Mouse (Mus musculus) ES-CJ7 (cell line): ENCODE results near the gene Tenm4.
A peak's percentile ranks its signal among the peaks of the same experiment; 100 is the strongest.

Source experiments
- DNase-seq: peaks from one replicate; pipeline ENCODE4 v3.0.0; 2011; ENCODE audit warnings: low read depth, low spot score

Tenm4 gene

DNA sequence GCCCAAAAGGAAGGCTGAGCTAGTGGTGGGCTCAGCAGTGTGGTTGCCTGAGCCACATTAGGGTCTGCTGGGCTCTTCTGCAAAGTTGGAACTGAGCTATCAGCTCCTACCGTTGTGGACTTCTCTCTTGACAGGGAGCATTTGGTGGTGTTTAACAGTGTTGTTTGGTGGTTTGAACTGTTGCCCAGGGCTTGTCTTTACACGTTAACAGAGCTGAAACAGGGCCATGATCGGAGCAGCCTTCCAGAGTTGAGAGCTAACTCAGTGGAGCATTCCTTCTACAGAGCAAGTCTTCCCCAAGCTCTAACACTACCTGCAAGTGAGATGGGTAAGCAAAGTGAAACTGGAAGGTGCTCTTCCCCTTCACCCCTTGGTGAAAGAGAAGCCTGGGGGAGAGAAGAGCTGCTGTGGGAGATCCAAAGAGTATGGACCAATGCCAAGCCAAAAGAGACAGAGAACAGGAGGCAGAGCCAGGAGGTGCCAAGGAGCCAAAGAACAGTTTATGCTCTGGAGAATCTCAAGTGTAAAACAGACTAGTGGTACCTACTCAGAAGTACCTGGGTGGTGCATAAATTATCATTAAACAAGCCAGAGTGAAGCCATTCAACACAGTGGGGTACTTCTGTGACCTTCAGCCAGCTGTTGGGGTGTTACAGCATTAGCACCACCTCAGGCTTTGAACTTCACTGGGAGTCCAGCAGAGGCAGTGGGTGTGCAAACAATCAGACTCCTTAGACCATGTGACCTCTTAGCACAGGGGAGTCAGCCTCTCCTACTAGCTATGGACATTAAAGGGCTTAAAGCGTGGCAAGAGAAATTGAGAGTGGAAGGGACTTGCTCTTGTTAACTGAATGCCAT is 71.5 kb downstream of the Tenm4 start:
- DNase-seq, result peak; percentile 60

DNA sequence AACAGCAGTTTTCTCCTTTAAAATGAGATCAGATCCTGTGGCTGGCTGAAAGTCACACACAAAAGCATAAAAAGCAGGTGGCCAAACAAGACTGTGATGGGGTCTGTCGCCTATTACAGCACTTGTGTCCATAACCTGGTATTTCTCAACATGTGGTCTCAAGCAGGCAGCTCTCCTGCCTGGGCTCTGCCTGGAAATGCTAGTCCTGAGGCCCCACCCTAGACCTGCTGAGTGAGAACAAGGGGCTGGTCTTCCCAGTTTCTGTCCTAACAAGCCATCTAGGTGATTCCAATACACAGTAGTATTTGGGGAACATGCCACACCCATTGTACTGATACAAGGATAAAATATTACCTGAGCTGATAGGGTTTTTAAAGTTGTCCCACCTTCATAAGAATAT is 73.8 kb downstream of the Tenm4 start:
- peak; percentile 55 for DNase-seq

DNA sequence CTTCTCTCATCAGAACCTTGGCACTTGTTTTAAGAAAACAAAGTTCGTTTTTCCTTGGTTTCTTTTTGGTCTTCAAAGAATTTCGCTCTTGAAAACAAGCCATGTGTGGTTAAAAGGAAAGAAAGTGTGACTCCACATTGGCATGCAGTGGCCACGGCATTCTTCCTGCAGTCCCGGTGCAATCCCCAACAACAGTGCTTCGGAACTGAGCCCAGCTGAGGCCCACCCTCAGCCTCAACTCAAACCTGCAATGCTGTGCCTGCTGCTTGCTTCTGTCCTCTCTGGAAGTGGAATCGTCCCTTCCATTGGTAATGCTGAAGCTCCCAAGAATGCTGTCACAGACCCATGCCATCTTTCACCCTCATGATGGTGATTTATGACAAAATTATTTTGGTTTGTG is 88.6 kb downstream of the Tenm4 start:
- DNase-seq, result no peak

DNA sequence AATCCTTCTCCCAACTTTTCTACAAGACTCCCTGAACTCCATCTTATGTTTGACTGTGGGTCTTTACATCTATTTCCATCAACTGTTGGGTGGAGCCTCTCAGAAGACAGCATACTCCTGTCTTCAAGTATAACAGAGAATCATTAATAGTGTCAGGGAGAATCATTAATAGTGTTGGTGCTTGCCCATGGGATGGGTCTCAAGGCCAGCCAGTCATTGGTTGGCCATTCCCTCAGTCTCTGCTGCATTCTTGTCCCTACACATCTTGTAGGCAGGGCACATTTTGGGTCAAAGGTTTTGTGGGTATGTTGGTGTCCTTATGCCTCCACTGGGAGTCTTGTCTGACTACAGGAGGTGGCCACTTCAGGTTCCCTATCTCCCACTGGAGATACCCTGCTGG is 91.1 kb downstream of the Tenm4 start:
- no peak for DNase-seq

DNA sequence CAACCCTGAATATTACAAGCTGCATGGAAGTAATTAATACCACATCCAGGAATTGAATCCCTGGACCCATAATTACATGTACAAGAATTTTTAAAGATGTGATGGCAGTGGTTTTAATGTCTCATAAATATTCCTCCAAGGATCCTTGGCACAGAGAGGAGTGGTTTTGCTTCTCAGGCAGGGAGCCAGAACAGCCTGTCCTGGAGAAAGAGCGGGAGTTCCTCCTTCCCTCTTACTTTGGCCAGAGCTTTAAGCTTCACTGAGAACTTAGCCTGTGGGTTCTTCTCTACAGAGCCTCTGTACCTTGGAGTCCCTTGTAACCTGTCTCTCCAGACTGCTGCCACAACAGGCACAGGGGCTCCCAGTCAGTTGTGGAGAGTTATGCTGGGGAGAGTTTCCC is 94.9 kb downstream of the Tenm4 start:
- no peak for DNase-seq

DNA sequence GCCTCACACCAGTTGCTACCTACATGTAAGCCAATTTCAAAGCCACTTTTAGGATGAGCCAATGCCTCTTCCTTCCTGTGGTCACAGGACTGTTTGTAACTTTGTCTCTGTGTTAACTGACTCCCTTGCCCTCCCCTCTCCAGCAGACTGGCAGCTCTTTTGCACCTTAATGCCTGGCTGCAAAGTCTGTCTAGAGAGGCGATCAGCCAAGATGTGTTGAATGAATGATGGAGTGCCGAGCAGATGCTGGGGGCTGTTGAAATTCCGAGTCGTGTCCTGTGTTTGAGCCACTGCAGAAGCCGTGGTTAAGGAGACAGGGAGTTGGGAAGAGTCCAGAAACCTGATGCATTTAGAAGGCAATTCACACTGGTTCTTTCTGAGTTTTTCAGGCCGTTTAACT is 96.2 kb downstream of the Tenm4 start:
- DNase-seq, result peak; percentile 14

DNA sequence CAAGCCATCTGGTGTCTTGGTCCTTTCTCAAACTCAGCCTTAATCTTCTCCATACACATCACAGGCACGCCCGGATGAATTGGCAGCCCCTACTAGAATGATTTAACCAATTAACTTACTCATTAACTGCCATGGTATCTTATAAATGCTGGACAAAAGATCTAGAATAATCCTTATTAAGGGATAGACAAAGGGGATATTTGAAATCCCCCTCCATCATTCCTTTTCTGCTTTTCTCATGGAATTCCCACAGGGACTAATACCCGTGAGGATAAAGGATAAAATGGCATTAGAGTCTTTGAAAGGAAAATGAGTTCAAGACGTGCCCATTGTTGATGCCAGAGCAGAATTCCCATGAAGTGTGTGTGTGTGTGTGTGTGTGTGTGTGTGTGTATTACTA is 99.6 kb downstream of the Tenm4 start:
- no peak for DNase-seq

DNA sequence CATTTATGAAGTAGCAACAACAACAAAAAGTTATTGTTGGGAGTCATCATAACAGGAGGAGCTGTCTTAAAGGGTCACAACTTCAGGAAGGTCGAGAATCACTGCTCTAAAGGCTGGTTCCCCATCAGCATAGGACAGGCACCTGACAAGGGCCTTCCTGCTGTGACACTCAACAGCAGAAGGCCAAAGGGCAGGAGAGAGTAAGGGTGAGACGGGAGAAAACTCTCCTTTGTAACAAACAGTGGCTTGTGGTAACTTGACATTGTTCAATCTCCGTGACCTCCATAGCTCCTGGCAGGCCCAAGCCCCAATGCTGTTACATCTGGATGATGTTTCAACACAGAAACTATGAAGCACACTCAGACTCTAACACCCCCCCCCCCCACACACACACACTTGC is 101.0 kb downstream of the Tenm4 start:
- peak; percentile 23 for DNase-seq

DNA sequence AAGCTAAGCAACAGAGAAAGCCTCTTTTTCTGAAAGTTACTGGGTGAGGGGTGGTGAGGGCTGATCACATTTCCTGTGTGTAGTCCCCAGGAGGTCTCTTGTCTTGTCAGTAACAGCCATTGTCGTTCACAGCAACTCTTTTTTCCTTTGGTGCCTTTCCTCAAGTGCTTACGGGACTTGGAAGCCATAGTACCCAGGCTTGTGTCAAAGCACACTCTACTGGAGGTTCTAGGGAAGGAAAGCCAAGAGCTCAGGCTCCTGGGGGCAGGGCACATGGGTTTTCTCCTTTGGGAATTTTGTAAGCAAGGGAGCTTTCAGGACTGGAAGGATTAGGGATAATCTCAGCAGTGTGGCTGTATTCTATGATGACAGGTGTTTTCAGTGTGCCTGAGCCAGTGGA is 103.4 kb downstream of the Tenm4 start:
- peak; percentile 45 for DNase-seq

DNA sequence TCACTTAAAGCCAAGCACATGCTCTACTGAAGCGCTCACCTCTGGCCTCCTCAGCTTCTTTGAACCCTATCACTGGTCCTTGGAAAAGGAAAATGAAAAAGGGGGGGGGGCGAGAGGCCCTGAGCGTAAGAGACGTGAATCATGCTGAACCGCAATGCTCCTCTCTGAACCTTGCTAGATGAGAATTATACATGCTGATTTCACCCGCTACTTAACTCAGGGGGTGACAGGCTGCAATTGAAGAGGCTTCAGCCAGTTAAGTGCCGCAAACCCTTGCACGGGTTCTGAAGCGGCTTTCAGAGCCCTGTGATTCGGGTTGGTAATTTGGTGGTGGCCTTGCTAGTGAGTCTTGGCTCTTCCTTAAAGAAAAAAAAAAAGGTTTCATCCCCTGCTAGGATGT is 106.5 kb downstream of the Tenm4 start:
- no peak for DNase-seq

DNA sequence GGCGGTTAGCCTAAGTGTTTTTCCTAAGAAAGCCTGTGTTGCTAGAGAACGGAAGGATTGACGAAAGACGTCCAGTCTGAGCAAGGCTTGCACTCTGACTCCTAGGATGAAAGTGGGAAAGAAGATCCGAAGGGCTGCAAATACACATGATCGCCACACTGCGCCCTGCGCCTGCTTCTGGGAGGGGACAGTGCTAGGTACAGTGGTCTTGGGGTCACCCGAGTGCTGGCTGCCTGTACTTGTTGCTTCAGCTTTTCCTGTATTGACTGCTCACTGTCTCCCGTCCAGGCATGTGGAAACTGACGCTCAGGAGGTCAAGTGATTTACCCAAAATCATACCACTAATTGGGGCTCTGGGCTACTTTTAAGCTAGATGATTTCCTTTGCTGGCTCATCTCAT is 107.3 kb downstream of the Tenm4 start:
- DNase-seq, result no peak

DNA sequence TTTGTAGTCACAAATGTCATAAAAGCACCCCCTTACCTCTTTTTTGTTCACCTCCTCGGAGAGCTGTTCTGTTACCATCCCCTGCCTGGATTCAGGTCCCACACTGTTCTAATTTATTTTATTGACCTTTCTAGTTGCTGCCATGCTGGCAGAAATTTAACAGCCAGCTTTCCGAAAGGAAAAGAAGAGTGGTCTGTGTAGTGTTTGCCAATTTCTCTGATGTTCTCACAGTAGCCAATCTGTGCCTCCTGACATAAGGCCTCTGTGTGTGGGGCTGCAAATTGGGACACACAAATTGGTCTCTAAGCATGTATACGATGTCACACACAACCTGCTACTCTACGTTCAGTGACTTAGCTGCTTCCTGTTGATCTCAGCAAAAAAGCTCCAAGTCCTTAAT is 109.7 kb downstream of the Tenm4 start:
- no peak for DNase-seq

DNA sequence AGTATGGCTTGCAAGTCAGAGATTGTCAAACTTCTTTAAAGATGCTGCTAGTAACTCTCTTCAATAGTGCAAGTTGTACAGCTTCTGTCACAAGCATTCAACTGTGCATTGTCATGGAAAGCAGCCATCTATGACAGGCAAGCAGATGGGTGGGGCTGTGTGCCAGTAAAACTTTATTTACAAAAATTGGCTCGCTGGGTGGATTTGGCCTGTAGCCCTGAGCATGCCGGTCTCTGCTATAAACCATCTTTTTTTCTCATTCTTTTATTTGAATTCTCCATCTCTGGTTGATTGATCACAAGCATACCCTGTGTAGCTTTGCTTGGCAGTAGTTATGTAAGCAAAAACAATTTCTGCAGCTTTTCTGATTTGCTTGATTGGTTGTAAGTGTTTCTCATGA is 119.5 kb downstream of the Tenm4 start:
- DNase-seq, result peak; percentile 20

DNA sequence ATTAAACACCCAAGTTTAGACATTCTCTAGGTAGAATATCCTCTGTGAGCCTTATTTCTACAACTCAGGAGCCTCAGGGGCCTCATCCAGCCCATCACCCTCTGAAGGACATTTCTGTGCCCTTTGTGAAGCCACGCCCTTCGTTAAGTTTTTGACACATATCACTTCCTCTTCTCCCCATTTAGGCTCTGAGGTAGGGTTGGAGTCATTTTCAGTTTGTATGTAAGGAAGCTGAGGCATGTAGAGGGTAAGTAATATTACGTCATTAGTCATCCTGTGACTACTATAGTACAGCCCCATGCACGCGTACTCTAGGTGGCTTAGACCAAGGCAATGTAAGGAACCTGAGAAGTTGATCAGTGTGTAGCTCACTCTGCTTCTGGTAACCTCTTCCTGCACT is 124.9 kb downstream of the Tenm4 start:
- DNase-seq, result no peak

DNA sequence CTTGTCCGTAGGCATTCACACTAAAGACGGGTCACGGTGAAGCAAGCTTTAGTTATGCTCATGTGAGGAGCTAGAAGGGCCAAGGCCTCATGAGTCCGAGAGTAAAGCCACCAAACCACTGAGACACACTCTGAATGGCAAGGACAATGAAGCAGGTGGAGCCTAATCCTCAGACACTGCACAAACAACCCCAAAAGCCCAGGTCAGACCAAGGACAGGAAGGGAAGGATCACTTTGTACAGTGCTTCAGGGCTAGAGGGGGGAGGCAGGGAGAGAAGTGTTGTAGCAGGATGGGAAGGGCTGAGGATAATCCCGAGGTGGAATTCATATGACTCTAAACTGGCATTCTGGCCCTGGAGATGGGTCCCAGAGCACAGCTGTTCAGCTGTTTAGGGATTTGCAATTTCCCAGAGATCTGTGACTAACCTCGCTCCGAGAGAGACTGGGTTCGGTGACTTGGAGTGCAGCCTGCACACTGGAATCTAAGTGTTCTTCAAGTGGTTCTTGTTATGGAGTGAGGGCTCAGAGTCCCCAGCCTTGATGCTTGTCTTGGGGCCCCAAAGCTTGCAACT is 129.9 kb downstream of the Tenm4 start:
- DNase-seq, result peak; percentile 45

DNA sequence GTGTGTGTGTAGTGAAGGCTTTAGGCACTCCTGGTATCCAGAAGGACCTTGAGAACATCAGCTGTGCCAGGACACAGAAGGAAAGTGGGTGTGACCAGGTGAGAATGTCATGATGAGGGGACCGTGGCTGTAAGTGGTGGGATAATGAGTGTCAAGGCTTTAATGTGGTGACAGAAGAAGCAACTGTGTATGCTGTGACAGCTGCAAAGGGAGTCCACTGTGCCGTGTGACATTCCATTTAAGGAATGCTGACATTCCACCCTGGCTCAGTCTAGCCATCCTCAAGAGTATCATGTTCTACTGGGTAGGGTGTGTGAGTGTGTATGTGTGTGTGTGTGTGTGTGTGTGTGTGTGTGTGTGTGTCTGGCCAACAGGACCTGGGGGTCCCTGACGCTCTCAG is 130.8 kb downstream of the Tenm4 start:
- DNase-seq, result no peak

DNA sequence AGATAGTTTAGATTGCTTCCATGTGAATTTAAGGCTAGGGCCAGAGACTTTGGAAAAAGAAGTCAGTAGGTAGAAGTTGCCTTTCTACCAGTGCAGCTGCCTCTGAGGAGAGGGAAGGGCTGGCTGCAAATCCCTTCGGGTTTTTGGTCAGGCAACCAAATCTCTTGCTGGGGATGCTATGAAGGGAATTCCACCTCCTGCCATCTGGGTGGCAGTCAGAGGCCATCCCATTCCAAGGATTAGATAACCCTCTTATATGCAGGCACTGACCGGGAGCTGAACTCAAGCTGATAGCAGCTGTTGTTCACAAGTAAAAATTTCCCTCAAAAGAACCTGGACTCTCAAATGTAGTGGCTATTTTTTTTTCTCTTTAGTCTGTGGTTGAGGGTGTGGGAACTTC is 132.9 kb downstream of the Tenm4 start:
- DNase-seq, result no peak

DNA sequence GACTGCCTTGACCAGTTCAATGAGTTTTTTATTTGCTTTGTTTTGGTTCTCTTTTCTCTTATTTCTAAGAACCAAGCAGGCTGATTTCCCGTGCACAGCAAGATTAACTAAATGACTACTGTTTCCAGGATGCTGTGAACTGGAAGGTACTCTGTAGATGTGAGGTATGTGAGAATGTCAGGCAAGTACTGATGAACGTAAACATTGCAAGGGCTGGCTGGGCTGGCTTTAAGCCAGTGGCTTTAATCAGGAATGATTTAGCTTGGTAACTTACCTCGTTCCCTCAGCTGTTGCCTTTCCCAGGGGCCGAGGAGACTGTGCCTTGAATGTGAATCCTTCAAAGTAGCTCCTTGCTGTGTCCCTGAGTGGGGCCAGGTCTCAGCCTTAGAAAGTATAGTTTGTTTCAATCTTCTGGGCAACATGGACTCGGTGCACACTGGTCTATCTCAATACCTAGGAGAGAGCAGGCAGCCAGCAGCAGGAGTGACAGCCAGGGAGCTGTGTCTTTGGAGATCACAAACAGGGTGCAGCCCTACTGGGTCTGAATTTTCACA is 134.4 kb downstream of the Tenm4 start:
- no peak for DNase-seq

DNA sequence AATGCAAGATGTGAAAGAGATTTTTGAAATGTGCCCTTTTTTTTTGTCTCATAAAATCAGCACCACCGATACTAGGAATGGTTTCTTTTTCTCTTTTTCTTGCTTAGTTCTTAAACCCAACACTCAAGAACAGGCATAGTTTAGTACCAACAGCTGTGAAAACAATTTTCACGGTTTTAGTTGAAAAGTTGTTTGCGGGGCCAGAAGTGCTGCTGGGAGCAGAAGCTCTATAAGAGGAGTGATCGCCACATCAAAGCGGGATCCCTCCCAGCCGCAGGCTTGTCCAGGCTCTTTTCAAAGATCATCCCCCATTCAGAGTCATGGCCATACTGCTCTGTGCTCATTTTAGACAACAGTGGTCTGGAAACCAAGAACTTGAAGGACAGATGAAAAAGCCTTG is 137.1 kb downstream of the Tenm4 start:
- DNase-seq, result no peak

DNA sequence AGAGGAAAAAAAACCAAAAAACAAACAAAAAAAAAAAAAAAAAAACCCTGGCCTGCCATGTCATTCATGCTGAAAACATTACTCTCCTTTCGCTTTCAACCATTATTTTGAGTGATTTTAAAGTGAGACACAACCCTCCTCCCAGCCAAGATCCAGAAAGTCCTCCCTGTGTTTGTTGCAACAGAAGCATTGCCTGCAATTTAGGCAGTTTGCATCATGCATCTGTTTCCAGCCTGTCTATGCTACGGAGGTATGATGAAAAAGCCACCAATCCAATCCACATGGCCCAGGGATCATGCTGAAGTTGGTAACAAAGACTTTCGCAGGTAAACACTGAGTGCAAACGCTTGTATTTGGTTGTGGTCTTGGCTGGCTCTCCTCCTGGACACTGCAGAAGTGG is 158.3 kb downstream of the Tenm4 start:
- DNase-seq, result no peak

DNA sequence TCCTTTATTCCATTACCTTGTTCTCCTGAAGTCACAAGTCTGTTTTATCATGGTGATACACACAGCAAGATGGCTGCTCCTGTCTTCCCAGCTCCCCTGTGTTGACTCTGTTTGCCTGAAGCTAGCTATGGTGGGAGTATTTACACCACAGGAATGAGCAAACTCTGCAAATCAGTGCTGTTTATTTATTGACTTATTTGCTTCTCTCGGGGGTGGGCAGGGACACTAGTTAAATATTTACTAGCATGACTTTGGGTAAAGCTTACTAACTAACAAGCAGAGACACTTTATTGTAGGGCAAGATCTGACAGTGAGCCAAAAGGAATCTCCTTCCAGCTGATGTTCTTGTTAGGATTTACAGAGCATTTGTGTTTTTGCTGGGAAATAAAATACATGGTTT is 160.1 kb downstream of the Tenm4 start:
- no peak for DNase-seq

DNA sequence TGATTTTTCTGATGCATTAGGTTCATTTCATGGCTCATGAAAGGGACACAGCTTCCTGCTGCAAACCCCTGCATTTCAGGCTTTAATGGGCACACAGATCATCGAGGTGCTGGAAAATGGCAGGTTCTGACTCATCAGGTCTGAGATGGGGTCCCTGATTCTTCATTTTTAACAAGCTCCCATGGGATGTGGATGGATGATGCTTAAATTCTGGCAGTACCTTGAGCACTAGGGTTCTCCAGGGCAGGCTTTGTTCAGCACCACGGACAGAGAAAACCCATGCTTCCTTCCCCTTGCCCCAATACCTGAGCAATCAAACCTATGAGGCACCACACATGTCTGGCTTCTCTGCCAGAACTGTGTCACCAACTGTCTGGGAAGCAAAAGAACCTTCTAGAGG is 163.3 kb downstream of the Tenm4 start:
- DNase-seq, result peak; percentile 42

DNA sequence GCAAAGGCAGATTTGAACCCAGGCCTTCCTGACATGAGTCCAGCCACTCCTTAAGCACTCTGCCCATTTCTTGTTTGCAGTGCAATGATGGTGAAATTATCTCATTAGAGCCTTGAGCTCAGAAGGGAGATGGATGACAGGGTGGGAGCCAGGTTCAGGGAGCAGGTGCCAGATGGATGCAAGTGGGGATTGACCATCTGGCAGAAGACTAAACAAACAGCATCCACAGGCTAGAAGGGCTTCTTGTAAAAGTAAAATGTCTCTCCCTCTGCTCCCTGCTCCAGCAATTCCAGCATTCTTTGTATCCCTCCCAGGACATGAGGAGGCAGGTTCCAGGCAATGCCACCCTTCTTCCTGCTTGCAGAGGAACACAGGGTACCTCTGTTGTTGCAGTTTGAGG is 165.3 kb downstream of the Tenm4 start:
- no peak for DNase-seq
